12 mouse cellular contexts compared by ENCODE assay signal in the genomic region with DNA sequence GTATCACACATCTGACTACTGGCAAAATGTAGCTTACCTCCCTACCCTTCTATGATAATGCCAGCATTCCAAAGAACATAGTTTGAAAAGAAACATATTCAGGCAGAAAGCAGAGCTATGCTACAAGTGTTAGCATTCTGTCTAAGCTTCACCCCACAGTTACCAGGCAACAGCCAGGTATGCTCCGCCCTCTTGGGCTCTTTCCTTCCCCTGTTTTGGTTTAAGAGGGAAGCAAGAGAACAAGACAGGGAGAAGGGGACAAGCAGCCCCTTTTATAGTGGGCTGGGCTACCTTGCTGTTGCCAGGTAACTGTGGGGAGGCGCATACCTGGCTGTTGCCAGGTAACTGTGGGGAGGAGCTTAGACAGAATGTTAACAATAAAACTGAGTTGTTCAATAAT. TPM values are rescaled to one million over a fixed set of nuclear protein-coding genes. Genes with fewer than 3 reads are reported as not detected.
"Had no signal": no experiment of that assay in that cellular context is flagged by ENCODE, and none has a peak within 500 bp of the region (broad histone marks: within the 10 kb centered on the region; RNA-seq: fewer than 3 reads in every experiment).

No protein-coding gene starts in this region.

- H3K9me3 ChIP-seq: limb, embryonic 10.5 days; liver, embryonic 12.5 days; midbrain, embryonic 15.5 days; neural tube, embryonic 13.5 days; stomach, embryonic 15.5 days had no signal

- H3K4me2 ChIP-seq: liver, embryonic 12.5 days; midbrain, embryonic 15.5 days; neural tube, embryonic 13.5 days; stomach, embryonic 15.5 days had no signal

- H3K4me1 ChIP-seq: liver, embryonic 12.5 days had no signal

- ATAC-seq: inflammation-experienced regulatory T-cells, adult 6 months; intestine, postnatal 0 days; liver, embryonic 12.5 days; midbrain, embryonic 15.5 days had no signal

- H3K27ac ChIP-seq: left cerebral cortex, adult 2 months; limb, embryonic 10.5 days; liver, embryonic 12.5 days; midbrain, embryonic 15.5 days; neural tube, embryonic 13.5 days; stomach, embryonic 15.5 days had no signal

- H3K9ac ChIP-seq: liver, embryonic 12.5 days; midbrain, embryonic 15.5 days; neural tube, embryonic 13.5 days; stomach, embryonic 15.5 days had no signal

- H3K36me3 ChIP-seq: limb, embryonic 10.5 days; liver, embryonic 12.5 days; midbrain, embryonic 15.5 days; neural tube, embryonic 13.5 days; stomach, embryonic 15.5 days had no signal

- H3K27me3 ChIP-seq: midbrain, embryonic 15.5 days; neural tube, embryonic 13.5 days; stomach, embryonic 15.5 days had no signal

- H3K4me3 ChIP-seq: left cerebral cortex, adult 2 months; limb, embryonic 10.5 days; liver, embryonic 12.5 days; midbrain, embryonic 15.5 days; neural tube, embryonic 13.5 days; stomach, embryonic 15.5 days had no signal

- DNase-seq: kidney, adult 8-10 months; kidney, postnatal 25 days; retina, postnatal 1 day; thymus, postnatal 4 days had no signal

RNA-seq across cellular contexts. Expression of gene Nectin3, which starts 4.0 kb away (rescaled TPM):
- polyA plus RNA-seq: inflammation-experienced regulatory T-cells, adult 6 months had no signal
